In the genomic region with DNA sequence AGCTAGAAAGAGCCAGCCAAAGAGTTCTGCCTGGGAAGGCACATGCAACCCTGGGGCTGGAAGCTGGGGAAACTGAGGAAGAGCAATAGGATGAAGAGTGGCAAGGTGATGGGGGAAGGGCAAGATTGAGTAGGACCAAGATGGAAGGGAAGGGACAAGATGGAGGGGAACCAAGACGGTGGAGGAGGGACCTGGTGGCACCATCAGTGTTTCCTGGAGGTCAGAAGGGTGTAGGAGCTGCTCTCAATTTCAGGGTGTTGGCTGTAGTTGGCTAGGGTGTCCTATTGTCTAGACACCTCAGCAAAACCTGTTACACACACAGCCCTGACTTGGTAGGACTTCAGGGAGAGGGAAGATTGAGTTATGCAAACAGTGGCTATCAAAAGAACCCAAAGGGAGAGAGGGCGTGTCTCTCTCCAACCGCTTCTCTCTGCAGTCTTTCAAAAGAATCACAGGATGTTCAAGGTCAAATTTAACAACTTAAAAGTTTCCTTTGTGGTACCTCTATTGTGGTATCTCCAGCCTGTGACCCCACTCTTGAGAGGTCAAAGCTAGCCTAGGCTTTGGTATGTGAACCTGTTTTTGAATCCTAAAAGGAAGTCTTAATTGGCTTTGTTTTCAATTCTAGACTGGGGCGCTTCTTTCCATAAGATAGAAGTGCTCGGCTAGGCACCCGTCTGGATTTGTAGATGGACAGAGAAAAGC, we compare ENCODE assay signal across 10 mouse cellular contexts.
"Had no signal": no experiment of that assay in that cellular context is flagged by ENCODE, and none has a peak within 500 bp of the region (broad histone marks: within the 10 kb centered on the region; RNA-seq: fewer than 3 reads in every experiment).

No protein-coding gene starts in this region.

- H3K36me3 ChIP-seq: kidney, embryonic 15.5 days; limb, embryonic 13.5 days; midbrain, embryonic 13.5 days had no signal

- ATAC-seq: midbrain, embryonic 13.5 days had no signal

- H3K4me2 ChIP-seq: kidney, embryonic 15.5 days; limb, embryonic 13.5 days; midbrain, embryonic 13.5 days had no signal

- H3K27ac ChIP-seq: kidney, embryonic 15.5 days; limb, embryonic 13.5 days; liver, embryonic 14.5 days; midbrain, embryonic 13.5 days had no signal

- H3K4me3 ChIP-seq: kidney, embryonic 15.5 days; limb, embryonic 13.5 days; midbrain, embryonic 13.5 days had no signal

- DNase-seq: kidney, adult 2 months; kidney, postnatal 25 days; lung, adult 18-20 months; right cerebral cortex, postnatal 25 days; thymus, adult 2 months; thymus, postnatal 25 days had no signal

- H3K9me3 ChIP-seq: kidney, embryonic 15.5 days; midbrain, embryonic 13.5 days had no signal

- H3K9ac ChIP-seq: kidney, embryonic 15.5 days; limb, embryonic 13.5 days; liver, embryonic 14.5 days; midbrain, embryonic 13.5 days had no signal
